Mouse (Mus musculus) lung, embryonic 14.5 days (tissue): ENCODE measurements around the gene Sort1. TPM values are rescaled to one million over a fixed set of nuclear protein-coding genes. Genes with fewer than 3 reads are reported as not detected.
A peak's percentile ranks its signal among the peaks of the same experiment; 100 is the strongest.

ENCODE experiments used
- ATAC-seq: fragments of 200-750 bp; cut with Nextera tagmentation; 2 replicates; pipeline ENCODE4 v1.8.0; 2017; ENCODE audit warnings: mild to moderate bottlenecking, moderate TSS enrichment, moderate library complexity; ENCODE audit not compliant: insufficient read depth
- DNase-seq: peaks from one replicate; pipeline ENCODE4 v3.0.0-alpha.2; 2015
- H3K27ac ChIP-seq: fragments of 300-500 bp; sonication (generic); 2 replicates; pipeline ENCODE4 v1.5.1; 2014; ENCODE audit warnings: low read depth, mild to moderate bottlenecking, moderate library complexity
- H3K27me3 ChIP-seq: fragments of 300-500 bp; sonication (generic); 2 replicates; pipeline ENCODE4 v1.6.1; 2014; ENCODE audit warnings: low read length, control low read depth; ENCODE audit not compliant: insufficient read depth
- H3K36me3 ChIP-seq: fragments of 300-500 bp; sonication (generic); 2 replicates; pipeline ENCODE4 v1.6.1; 2014; ENCODE audit warnings: control low read depth; ENCODE audit not compliant: insufficient read depth
- H3K4me1 ChIP-seq: fragments of 300-500 bp; sonication (generic); 2 replicates; pipeline ENCODE4 v1.6.1; 2014; ENCODE audit warnings: antibody characterized with exemption, control low read depth; ENCODE audit not compliant: insufficient read depth
- H3K4me2 ChIP-seq: fragments of 300-500 bp; sonication (generic); 2 replicates; pipeline ENCODE4 v1.6.1; 2014; ENCODE audit warnings: mild to moderate bottlenecking
- H3K4me3 ChIP-seq: fragments of 300-500 bp; sonication (generic); 2 replicates; pipeline ENCODE4 v1.5.1; 2014; ENCODE audit warnings: low read depth, low read length
- H3K9ac ChIP-seq: fragments of 300-500 bp; sonication (generic); 2 replicates; pipeline ENCODE4 v1.6.1; 2014
- H3K9me3 ChIP-seq: fragments of 300-500 bp; sonication (generic); 2 replicates; pipeline ENCODE4 v1.6.1; 2016; ENCODE audit warnings: low read depth, low read length, control low read depth
- CTCF ChIP-seq: IDR thresholded peaks from 2 replicates; pipeline ENCODE4 v1.5.1; 2016; ENCODE audit warnings: antibody characterized with exemption, low read depth
- WGBS: fragments of 180-500 bp; shearing (Covaris S2); extraction: QIAGEN DNeasy Blood & Tissue Kit; methylation state at CpG from one replicate; pipeline ENCODE4 v1.1.7; 2014; 5-methylcytosine and 5-hydroxymethylcytosine counted together
- polyA plus RNA-seq: library from polyadenylated mRNA; unstranded; fragments of >200 nt; fragmentation: Nextera tagmentation; extraction: Ambion mirVana; gene quantifications from 2 replicates; pipeline ENCODE4 v1.2.1, GENCODE M21; 2014

Gene Sort1
- polyA plus RNA-seq, 1 experiment from 2014 or later, result 32.7 TPM

DNA sequence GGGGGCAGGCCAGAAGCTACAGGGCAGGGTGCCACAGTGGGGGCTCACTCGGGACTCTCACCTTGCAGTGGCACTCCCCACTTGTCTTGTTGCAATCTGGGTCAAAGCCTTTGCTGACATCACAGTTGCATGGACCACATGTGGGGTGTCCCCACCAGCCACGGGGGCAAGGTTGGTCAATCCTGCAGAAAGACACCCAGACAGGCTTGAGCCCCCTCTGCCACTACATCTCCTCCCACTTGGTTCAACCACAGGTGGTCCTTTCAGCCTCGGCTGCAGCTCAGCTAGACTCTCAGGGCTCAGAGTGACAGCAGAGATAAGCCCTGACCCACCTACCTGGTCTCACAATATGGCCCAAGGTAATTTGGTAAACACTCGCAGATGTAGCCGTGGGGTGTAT, 116.6 kb downstream of the Sort1 start:
- 76% methylated on average over 5 of the region's 5 CpGs for WGBS
- TF ChIP-seq CTCF, result no peak
- no peak for DNase-seq
- no peaks in the 10 kb centered on the region for H3K9me3 ChIP-seq
- no peak overlapping the region for H3K4me2 ChIP-seq
- no peaks in the 10 kb centered on the region for H3K27me3 ChIP-seq
- H3K36me3 ChIP-seq, result 0 out of 2 replicates have a peak, but pooled peaks cover 3% of the 10 kb centered on the region
- no peak for ATAC-seq
- H3K27ac ChIP-seq, result no peak overlapping the region
- no peak overlapping the region for H3K9ac ChIP-seq
- H3K4me3 ChIP-seq, result no peak overlapping the region
- H3K4me1 ChIP-seq, result no peaks in the 10 kb centered on the region

DNA sequence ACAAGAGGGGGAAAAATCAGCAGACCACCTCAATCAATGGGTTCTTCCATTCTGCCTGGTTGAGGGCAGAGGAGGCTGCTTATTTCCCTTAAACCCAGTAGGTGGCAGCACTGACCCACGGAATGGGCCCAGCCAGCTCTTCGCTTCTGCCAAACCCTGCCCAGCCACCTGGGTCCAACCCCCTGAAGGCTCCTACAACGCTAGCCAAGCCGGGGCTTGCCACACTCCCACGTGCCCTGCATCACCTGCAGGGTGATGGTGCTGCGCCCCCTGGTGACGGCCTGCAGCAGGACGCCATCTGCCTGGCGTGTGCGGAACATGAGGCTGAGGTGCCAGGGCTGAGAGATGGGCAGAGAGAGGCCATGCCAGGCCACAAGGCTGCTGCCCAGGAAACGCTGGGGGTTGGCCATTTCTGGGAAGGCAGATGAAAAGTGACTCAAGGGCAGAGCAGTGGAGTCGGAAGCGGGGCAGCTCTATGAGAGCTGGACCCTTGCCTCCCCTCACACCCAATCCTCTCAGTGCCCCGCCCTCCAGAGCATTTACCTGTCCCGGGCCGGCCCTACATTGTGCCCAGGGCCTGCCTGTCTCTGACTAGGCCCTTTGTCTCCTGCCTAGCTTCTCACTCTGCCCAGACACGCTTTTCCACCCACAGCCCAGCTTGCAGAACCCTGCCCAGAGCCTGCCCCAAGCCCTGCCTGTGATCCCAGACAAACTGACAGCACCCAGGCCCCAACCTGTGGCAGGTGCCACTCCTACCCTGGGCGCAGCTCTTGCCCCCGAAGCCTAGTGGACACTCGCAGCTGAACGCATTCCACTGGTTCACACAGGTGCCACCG, 118.0 kb downstream of the Sort1 start:
- Histone ChIP-seq H3K4me2 (peak overlapping the region; percentile 44), H3K36me3 (peaks cover 8% of the 10 kb centered on the region; the same call in 1 of the 2 replicates), H3K27me3 (no peaks in the 10 kb centered on the region), H3K9me3 (no peaks in the 10 kb centered on the region), H3K4me3 (no peak overlapping the region), H3K4me1 (no peaks in the 10 kb centered on the region), H3K9ac (no peak overlapping the region), H3K27ac (no peak overlapping the region)
- WGBS, result 34% methylated on average over 22 of the region's 22 CpGs
- DNase-seq (peak; percentile 92), ATAC-seq (peak; percentile 92)
- peak; percentile 99 for TF ChIP-seq CTCF

DNA sequence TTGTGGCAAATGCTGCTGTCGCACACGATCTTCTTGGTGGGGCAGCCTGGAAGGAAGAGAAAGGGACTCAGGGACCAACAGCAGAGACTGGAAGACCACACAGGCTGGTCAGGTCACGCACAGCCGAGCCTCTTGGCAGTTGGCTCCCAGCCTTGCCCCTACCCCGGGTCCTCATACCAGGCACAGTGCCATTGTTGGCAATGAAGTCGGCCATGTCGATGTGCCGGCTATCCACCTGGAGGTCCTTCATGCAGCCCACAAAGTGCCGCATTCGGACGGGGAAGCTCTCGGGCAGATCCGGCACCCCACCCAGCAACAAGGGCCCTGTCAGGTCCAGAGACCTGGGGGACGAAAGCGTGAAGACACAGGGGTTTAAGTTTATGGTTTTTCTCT, 118.6 kb downstream of the Sort1 start:
- ATAC-seq (no peak), DNase-seq (no peak)
- H3K4me3 ChIP-seq, result no peak overlapping the region
- H3K27ac ChIP-seq, result no peak overlapping the region
- H3K4me2 ChIP-seq, result no peak overlapping the region
- 84% methylated on average over 15 of the region's 15 CpGs for WGBS
- no peak overlapping the region for H3K9ac ChIP-seq
- H3K36me3 ChIP-seq, result peaks cover 8% of the 10 kb centered on the region; the same call in 1 of the 2 replicates
- no peaks in the 10 kb centered on the region for H3K27me3 ChIP-seq
- TF ChIP-seq CTCF, result no peak
- H3K9me3 ChIP-seq, result no peaks in the 10 kb centered on the region
- no peaks in the 10 kb centered on the region for H3K4me1 ChIP-seq

DNA sequence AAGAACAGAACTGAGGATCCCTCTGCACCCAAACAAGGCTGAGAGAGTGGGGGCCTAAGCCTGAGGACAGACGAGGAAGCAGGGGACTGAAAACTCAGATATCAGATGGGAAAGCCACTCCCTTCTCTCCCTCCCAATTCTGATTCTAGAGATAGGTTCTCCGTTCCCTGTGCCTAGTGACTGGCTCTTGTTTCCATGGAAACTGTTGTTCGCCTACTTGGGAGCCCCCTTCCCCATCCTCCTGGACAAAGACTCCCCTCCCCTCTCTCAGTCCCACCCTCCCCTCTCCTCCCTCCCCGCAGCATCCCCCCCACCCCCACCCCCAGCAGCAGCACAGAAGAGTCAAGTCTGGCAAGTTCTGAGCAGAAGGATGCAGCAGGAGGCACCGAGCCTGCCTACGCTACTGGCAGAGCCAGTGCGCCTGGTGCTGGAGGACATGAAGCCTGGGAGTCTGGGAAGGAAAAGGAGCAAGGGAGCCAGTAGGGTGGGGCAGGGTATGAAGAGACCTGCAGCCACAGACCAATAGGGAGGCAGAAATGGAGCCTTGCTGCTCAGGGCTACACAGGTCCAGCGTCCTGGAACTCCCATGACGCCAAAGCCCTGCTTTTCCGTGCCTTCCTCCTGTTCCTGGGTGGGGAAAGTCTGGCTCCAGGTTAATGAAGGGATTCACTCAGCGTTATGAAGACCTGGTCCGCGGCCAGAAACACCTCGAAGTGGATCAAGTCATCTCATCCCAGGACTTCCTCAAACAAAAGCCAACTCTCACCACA, 121.8 kb downstream of the Sort1 start:
- DNase-seq (no peak), ATAC-seq (no peak)
- no peaks in the 10 kb centered on the region for H3K27me3 ChIP-seq
- H3K4me1 ChIP-seq, result no peaks in the 10 kb centered on the region
- H3K27ac ChIP-seq, result no peak overlapping the region
- TF ChIP-seq CTCF, result no peak
- H3K9me3 ChIP-seq, result no peaks in the 10 kb centered on the region
- H3K4me3 ChIP-seq, result no peak overlapping the region
- WGBS, result 49% methylated on average over 14 of the region's 14 CpGs
- peaks cover 5% of the 10 kb centered on the region; the same call in 1 of the 2 replicates for H3K36me3 ChIP-seq
- no peak overlapping the region for H3K4me2 ChIP-seq
- H3K9ac ChIP-seq, result no peak overlapping the region

DNA sequence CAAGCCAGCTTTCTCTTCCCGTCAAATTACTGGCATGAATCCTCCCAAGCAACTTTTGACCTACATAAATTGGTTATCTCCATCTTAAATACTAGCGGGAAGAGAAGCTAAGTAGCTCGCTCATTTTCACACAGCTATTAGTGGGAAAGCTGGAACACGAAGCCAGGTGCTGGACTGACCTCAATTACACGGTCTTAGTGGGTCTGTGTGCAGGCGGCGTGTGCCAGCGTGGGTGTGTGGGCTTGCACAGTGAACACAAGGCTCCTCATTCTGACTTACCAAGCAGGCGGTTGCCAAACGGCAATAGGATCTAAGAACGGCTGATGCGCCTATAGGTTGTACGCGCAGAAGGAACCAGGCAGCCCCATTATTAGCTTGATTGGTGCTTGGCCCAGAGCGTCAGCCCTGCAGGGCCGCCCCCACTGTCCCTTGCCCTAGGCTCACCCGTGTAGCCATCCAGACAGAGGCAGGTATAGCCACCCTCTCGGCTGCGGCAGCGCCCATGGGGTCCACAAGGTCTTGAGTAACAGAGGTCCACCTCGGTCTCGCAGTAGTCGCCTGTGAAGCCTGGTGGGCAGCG, 122.5 kb downstream of the Sort1 start:
- no peak for TF ChIP-seq CTCF
- H3K9ac ChIP-seq, result no peak overlapping the region
- H3K4me1 ChIP-seq, result no peaks in the 10 kb centered on the region
- no peak overlapping the region for H3K27ac ChIP-seq
- DNase-seq, result no peak
- no peak for ATAC-seq
- WGBS, result 84% methylated on average over 24 of the region's 24 CpGs
- H3K27me3 ChIP-seq, result no peaks in the 10 kb centered on the region
- no peak overlapping the region for H3K4me2 ChIP-seq
- H3K36me3 ChIP-seq, result peaks cover 5% of the 10 kb centered on the region; the same call in 1 of the 2 replicates
- H3K9me3 ChIP-seq, result no peaks in the 10 kb centered on the region
- no peak overlapping the region for H3K4me3 ChIP-seq

DNA sequence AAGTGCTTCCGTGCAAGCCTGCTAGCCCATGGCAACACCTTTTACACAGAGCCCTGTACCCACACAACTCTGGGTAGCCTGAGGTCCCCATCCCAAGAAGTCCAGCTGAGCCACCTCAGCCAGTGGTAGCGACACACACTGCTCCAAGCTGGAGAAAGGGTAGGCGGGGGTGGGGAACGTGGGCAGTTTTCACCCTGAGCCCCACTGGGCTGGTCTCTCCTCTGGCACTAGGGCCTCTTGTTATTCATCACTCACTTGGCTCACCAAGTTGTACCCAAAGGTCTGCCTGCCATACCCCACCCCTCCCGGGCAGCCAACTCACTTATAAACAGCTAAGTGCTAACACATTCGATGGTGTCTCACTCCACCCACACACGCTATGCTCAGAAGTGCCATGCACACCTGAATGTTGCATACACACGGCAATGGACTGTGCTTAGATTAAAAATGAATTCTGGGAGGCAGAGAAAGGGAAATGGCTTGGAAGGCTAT, 124.7 kb downstream of the Sort1 start:
- no peak overlapping the region for H3K9ac ChIP-seq
- ATAC-seq (no peak), DNase-seq (no peak)
- WGBS, result 82% methylated on average over 8 of the region's 8 CpGs
- H3K27me3 ChIP-seq, result no peaks in the 10 kb centered on the region
- no peak overlapping the region for H3K4me2 ChIP-seq
- no peak overlapping the region for H3K4me3 ChIP-seq
- no peak for TF ChIP-seq CTCF
- peaks cover 15% of the 10 kb centered on the region; the same call in 1 of the 2 replicates for H3K36me3 ChIP-seq
- H3K27ac ChIP-seq, result no peak overlapping the region
- 0 out of 2 replicates have a peak, but pooled peaks cover 6% of the 10 kb centered on the region for H3K4me1 ChIP-seq
- peaks cover 9% of the 10 kb centered on the region; the same call in 1 of the 2 replicates for H3K9me3 ChIP-seq
